Mouse (Mus musculus) liver, embryonic 14.5 days (tissue): ENCODE results near the gene Pramef17. TPM values are rescaled to one million over a fixed set of nuclear protein-coding genes. Genes with fewer than 3 reads are reported as not detected.

Experiments used
- polyA plus RNA-seq, 2 experiments: library from polyadenylated mRNA; depleted of rRNA in 1 of 2; stranded (reverse) in 1 of 2; unstranded in 1 of 2; fragments of >200 nt; fragmentation: Nextera tagmentation in 1 of 2; extraction: Ambion mirVana in 1 of 2; gene quantifications; 2 replicates each; pipeline versions ENCODE4 v1.2.1 to v1.2.3; 2012 to 2014

Pramef17 gene
- polyA plus RNA-seq, 2 experiments: not detected

Other genes starting within 250 kb of the Pramef17 start
- not detected in 2 replicates for gene Gm13023, start 205.0 kb downstream of the Pramef17 start, polyA plus RNA-seq (2012; rRNA removed)
- gene Gm13023, start 205.0 kb downstream of the Pramef17 start, polyA plus RNA-seq (2014; fragmentation: Nextera tagmentation; extraction: Ambion mirVana): not detected in 2 replicates
- not detected in 2 replicates for gene Gm13084, start 178.3 kb downstream of the Pramef17 start, polyA plus RNA-seq (2012; rRNA removed)
- gene Gm13084, start 178.3 kb downstream of the Pramef17 start, polyA plus RNA-seq (2014; fragmentation: Nextera tagmentation; extraction: Ambion mirVana): not detected in 2 replicates
- not detected in 2 replicates for gene Gm13103, start 147.9 kb downstream of the Pramef17 start, polyA plus RNA-seq (2012; rRNA removed)
- gene Gm13103, start 147.9 kb downstream of the Pramef17 start, polyA plus RNA-seq (2014; fragmentation: Nextera tagmentation; extraction: Ambion mirVana): not detected in 2 replicates
- not detected in 2 replicates for gene Pramef6, start 94.0 kb downstream of the Pramef17 start, polyA plus RNA-seq (2012; rRNA removed)
- gene Pramef6, start 94.0 kb downstream of the Pramef17 start, polyA plus RNA-seq (2014; fragmentation: Nextera tagmentation; extraction: Ambion mirVana): not detected in 2 replicates
- not detected in 2 replicates for gene Pramef25, start 43.4 kb downstream of the Pramef17 start, polyA plus RNA-seq (2012; rRNA removed)
- not detected in 2 replicates for gene Pramef25, start 43.4 kb downstream of the Pramef17 start, polyA plus RNA-seq (2014; fragmentation: Nextera tagmentation; extraction: Ambion mirVana)
- gene Gm13101, start 27.4 kb downstream of the Pramef17 start, polyA plus RNA-seq (2012; rRNA removed): not detected in 2 replicates
- not detected in 2 replicates for gene Gm13101, start 27.4 kb downstream of the Pramef17 start, polyA plus RNA-seq (2014; fragmentation: Nextera tagmentation; extraction: Ambion mirVana)
- gene Pramel4, start 64.8 kb upstream of the Pramef17 start, polyA plus RNA-seq (2012; rRNA removed): not detected in 2 replicates
- gene Pramel4, start 64.8 kb upstream of the Pramef17 start, polyA plus RNA-seq (2014; fragmentation: Nextera tagmentation; extraction: Ambion mirVana): not detected in 2 replicates
- gene Gm13102, start 112.1 kb upstream of the Pramef17 start, polyA plus RNA-seq (2012; rRNA removed): not detected in 2 replicates
- not detected in 2 replicates for gene Gm13102, start 112.1 kb upstream of the Pramef17 start, polyA plus RNA-seq (2014; fragmentation: Nextera tagmentation; extraction: Ambion mirVana)
- gene Oog3, start 168.3 kb upstream of the Pramef17 start, polyA plus RNA-seq (2012; rRNA removed): not detected in 2 replicates
- gene Oog3, start 168.3 kb upstream of the Pramef17 start, polyA plus RNA-seq (2014; fragmentation: Nextera tagmentation; extraction: Ambion mirVana): not detected in 2 replicates
- gene Oog2, start 196.3 kb upstream of the Pramef17 start, polyA plus RNA-seq (2012; rRNA removed): not detected in 2 replicates
- not detected in 2 replicates for gene Oog2, start 196.3 kb upstream of the Pramef17 start, polyA plus RNA-seq (2014; fragmentation: Nextera tagmentation; extraction: Ambion mirVana)
- gene C87977, start 218.9 kb upstream of the Pramef17 start, polyA plus RNA-seq (2012; rRNA removed): not detected in 2 replicates
- gene C87977, start 218.9 kb upstream of the Pramef17 start, polyA plus RNA-seq (2014; fragmentation: Nextera tagmentation; extraction: Ambion mirVana): not detected in 2 replicates